Mouse (Mus musculus) large intestine, adult 2 months (tissue): ENCODE results near the gene Abi1. TPM values are rescaled to one million over a fixed set of nuclear protein-coding genes. Genes with fewer than 3 reads are reported as not detected.
A peak's percentile ranks its signal among the peaks of the same experiment; 100 is the strongest.
"Not testable (repeated sequence)": the region's sequence is repeated elsewhere in the genome, so short reads cannot be mapped to it uniquely, and the experiment has no call there.

Source experiments
- DNase-seq: peaks from one replicate; pipeline ENCODE4 v3.0.0-alpha.2; 2012; ENCODE audit warnings: low read depth, low spot score
- WGBS: fragments of 180-500 bp; shearing (Covaris S2); methylation state at CpG from one replicate; pipeline ENCODE4 v1.1.7; 2018; 5-methylcytosine and 5-hydroxymethylcytosine counted together
- polyA plus RNA-seq: library from polyadenylated mRNA; depleted of rRNA; stranded (reverse); fragments of >200 nt; gene quantifications from 2 replicates; pipeline ENCODE4 v1.2.3, GENCODE M21; 2012

The Abi1 gene
- polyA plus RNA-seq, 1 experiment = 80.1 TPM

DNA sequence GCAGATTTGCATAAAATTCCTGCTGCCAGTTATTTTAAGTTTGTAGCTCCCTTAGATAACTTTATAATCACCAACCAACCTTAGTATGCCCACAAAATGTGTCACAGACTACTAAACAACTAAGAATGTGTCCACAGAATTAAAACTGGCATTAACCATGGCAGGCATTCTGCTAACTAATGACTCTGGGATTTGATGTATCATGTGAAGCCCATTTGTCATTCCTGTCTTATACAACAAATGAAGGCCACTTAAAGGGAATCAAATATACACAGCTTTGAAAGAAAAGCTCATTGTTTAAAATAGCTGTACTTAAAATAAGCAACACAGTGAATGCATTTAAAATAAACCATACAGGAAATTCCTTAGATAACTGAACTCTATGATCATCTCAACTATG lies 44.0 kb downstream of the Abi1 start:
- DNase-seq = no peak

DNA sequence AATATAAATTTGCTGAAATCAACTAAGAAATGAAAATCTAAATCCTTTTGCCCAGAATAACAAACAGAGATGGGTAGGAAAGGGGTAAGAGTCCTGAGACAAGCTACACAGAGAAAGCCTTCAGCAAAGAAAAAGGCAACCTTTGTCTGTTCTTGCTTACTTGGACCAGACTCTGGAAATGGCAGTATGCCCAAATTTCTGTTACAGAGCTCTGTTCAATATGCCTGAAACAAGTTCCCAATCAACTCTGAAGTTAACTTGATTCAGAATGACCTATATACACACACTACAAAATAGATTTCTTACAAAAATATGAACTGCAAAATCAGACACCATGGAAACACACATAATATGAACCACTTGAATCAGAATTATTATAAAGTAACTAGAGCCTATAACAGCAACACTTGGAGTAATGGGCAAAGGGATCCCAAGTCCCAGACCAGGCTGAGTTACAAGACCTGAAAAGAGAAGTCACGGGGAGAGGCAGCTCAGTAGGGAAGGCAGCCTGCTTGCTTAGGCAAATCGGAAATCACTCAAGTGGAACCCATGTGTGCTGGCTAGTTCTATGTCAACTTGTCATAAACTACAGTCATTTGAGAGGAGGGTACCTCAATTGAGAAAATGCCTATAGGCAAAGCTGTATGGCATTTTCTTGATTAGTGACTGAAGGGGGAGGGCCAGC lies 53.9 kb downstream of the Abi1 start:
- 79% methylated on average over 2 of the region's 2 CpGs for WGBS
- no peak for DNase-seq

DNA sequence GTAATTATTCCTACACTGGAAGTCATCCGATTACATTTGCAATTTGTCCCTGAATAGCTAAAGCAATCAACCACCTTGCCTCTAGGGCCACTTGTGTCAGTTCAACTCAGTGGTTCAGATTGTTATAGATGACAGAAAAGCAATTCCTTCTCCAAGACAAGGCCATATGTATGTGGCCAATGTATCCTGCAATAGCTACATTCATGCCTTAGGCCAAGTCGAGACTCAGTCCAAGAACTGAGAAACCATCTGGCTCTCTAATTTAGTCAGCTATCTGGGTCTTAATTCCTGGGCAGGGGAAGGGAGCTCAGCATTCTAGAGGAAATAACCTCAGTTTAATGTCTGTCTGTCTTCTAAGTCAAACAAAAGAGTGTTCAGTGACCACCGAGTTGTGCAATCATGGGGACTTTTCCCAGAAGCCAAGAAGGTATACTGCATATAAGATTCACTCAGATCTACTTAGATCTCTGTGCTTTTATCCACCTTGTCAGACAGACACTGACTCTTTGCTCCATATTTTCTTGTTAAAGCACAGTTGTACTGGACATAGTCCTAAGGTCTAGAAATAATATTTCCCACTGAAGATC lies 62.6 kb downstream of the Abi1 start:
- WGBS = 47% methylated on average over 3 of the region's 3 CpGs
- no peak for DNase-seq

DNA sequence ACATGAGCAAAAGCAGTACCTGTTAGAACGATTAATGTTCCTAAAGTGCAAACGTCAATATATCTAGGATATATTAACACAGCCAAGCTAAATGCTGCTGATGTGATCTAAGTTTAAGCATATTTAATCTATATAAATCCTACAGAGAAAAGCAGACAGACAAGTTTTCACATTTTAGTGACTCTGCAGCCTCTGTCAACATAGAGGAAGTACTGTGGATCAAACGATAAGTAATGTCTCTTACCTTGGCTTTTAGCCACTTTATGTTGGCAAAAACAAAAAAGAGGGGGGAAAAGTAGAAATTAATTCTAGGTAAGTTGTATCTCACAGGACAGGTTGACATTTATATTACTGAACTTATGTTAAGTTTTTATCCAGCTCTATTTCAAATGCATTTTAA lies 77.1 kb downstream of the Abi1 start:
- WGBS = 43% methylated on average over 3 of the region's 3 CpGs
- no peak for DNase-seq

DNA sequence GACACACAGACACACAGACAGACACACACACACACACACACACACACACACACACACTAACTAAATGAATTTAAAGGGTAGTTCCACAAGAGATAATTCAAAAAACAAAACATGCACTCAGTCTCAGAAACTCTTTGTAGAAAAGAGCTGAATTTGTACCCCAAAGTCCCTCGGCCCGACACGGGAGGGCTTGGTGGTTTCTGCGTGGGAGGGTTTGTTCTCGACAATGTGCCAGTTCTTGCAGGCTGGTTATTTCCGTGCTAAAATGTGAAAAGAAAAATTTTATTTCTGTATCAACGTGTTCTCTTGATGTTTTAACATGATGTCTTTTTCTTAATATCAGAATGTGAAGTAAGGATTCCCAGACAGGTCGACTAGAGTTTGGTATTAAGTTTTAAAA lies 77.8 kb downstream of the Abi1 start:
- no peak for DNase-seq

DNA sequence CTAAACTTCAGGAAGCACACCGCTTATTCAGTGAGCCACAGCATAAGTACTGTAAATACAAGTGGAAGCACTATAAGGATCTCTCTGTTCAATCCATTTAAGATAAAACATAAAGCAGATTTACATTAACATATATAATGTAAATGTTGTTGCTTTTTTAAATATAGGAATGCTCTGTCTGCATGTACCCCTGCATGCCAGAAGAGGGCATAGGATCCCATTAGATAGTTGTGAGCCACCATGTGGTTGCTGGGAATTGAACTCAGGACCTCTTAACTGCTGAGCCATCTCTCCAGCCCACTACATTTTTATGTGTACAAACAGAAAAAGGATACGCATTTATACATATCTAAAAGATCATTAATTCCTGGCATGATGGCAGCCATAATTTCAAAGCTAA lies 78.4 kb downstream of the Abi1 start:
- DNase-seq = no peak
- 99% methylated on average over 2 of the region's 2 CpGs for WGBS

More for the DNA sequence above, 77.8 kb downstream of the Abi1 start:
- WGBS = 94% methylated on average over 8 of the region's 8 CpGs

DNA sequence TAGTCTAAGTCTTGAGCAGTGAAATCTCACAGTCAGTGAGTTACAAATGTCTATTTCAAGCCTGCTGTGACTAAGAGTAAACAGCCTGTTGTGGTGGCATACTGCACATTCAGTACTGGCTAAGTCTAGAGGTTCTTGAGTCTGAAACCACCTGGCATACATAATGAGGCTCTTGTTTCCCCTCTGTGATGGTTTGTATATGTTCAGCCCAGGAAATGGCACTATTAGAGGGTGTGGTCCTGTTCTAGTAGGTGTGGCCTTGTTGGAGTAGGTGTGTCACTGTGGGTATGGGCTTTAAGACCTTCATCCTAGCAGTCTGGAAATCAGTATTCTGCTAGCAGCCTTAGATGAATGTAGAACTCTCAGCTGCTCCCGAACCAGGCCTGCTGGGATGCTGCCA lies 82.6 kb downstream of the Abi1 start:
- DNase-seq = peak; percentile 18
- 59% methylated on average over 1 of the region's 1 CpGs for WGBS

DNA sequence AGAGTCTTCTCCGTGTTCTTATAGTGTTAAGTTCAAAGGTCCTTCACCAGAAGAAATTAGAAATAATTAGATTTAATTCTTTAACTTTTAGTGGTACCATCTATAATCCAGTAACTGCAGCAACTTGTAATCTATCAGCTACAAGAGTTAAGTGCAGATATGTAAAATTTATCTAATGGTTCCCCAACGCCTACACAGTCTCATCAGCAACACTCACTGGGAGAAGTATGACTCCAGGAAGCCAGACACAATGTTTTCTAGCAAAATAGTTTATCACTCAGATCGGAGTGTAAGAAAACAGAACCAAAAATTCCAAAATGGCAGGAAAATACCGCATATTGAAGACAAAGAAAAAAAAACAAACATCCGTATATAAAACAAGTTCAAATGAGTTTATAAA lies 84.1 kb downstream of the Abi1 start:
- DNase-seq = no peak

DNA sequence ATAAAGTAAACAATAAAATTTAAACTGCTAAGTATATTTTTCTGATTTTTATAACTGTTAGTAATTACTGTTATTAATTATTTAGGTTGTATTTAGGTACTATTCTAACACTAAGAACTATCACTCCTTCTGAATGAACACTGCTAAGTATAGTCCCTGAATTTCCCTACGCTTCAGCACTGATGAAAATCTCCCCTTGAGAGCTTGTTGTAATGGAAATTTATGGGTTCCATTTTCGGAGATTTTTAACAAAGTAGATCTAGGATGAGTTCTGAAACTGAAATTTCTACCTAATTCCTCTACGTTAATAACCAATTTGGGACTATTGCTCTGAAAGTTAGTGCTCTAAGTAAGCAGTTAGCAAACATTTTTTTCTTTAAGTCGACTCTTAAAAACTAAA lies 85.8 kb downstream of the Abi1 start:
- 92% methylated on average over 4 of the region's 4 CpGs for WGBS
- DNase-seq = no peak

More for the DNA sequence above, 84.1 kb downstream of the Abi1 start:
- 94% methylated on average over 5 of the region's 5 CpGs for WGBS

DNA sequence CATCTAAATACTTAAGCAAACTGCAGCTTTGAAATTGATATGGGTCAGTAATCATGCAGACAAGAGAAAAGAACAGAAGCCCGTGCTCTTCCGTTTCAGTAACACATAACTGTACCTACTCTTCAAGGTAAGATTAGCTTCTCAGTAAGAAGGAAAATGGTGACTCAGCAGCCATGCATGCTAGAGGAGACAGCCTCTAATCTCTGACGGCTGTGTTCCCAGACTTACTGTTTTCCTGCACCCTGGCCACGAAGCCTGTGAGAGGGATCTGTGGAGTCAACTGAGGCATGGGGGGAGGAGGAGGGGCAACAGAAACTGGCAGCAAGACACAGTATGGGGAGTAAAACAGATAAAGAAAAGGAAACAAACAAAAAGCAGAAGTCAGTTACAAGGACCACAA lies 90.1 kb downstream of the Abi1 start:
- no peak for DNase-seq
- 67% methylated on average over 4 of the region's 4 CpGs for WGBS

DNA sequence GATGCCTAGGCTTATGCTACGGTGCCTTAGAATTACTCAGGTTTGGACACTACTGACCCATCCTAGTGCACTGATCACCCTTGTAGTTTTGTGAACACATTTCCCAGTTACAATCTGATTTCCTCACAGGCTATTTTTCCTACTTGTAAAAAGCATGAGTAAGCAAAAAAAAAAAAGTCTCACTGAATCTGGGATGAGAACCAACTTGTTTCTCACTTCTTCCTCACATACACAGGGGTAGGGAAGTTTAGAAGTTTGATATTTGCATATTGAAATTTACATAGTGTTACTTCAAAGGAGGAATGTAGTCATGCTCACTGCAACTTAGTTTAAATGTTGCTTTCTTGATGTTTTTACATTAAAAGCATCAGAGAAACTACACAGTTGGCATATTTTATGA lies 106.5 kb downstream of the Abi1 start:
- 86% methylated on average over 1 of the region's 1 CpGs for WGBS
- DNase-seq = no peak

DNA sequence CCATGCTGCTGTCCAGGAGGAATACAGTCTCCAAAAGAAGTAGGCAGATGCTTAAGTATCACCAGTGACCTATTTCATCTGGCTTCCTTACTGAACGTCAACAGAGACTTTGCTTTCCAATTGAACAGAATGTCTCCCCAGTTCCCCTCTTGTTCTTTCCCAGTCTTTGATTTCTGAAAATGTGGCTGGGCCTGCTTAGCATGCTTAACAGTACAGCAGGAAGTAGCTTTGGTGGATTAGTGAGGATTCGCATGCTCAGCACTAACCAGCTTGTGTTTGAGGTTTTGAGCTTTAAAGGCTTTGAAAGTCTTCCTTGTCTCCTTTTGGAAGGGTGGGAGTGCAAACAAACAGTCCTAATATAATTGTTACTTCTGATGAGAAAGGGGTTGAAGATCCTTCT lies 111.8 kb downstream of the Abi1 start:
- WGBS = 75% methylated on average over 2 of the region's 2 CpGs
- no peak for DNase-seq

DNA sequence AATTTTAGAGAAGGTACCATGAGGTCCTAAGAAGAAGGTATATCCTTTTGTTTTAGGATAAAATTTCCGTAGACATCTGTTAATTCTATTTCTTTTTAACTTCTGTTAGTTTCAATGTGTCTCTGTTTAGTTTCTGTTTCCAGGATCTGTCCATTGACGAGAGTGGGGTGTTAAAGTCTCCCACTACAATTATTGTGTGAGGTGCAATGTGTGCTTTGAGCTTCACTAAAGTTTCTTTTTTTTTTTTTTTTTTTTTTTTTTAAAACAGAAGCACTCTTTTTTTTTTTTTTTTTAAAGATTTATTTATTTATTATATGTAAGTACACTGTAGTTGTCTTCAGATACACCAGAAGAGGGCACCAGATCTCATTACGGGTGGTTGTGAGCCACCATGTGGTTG lies 114.1 kb downstream of the Abi1 start:
- 95% methylated on average over 3 of the region's 3 CpGs for WGBS

DNA sequence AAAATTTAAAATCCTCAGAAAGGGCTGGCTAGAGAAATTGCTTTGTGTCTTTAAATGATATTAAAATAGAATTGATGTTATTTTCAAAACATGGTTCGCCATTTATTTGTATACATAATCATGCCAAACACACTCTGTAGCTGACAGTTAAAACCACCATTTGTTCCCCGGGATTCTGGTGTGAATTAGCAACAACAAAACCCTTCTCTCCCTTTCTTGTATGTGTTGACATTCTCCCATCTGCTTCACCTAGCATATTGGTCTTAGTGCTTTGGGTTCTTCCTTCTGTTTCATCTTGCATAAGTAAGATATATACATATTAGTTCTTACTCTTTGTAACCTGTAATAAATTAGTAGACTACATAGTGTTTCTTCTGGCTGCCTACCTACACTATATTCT lies 121.4 kb downstream of the Abi1 start:
- DNase-seq = no peak

More for the DNA sequence above, 114.1 kb downstream of the Abi1 start:
- not testable (repeated sequence) for DNase-seq

DNA sequence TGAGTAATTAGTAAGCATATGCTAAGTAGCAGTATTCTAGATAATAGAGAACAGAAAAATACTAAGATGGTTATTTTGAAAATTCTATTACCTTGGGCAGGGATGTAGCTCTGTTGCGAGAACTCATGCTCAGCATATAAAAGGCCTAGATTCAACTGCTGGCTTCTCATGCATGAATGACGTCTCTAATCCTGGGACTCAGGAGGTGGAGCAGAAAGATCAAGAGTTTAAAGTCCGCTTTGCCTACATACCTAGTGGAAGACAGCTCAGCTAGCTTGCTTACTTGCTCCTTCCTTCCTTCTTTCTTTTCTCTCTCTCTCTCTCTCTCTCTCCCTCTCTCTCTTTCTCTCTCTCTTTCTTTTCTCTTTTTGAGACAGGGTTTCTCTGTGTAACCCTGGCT lies 125.6 kb downstream of the Abi1 start:
- WGBS = 60% methylated on average over 3 of the region's 3 CpGs

More for the DNA sequence above, 121.4 kb downstream of the Abi1 start:
- 84% methylated on average over 2 of the region's 2 CpGs for WGBS

DNA sequence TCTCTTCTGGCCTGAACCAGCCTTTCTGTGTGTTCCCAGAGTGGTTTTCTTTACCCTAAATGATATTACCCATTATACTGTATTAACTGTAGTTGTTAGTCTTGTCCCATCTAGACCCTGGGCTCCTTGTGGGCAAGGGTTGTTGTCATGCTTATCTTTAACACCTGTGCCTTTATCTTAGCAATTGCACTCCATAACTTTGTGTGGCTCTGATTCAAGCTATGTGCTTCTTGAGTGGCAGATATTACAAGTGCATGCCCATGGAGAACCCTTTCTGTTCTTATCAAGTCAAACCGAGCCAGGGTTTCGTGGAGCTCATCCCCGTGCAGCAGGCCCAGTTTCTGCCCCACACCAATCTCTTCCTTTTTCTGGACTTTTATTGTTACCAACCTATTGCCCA lies 136.1 kb downstream of the Abi1 start:
- 96% methylated on average over 3 of the region's 3 CpGs for WGBS
- DNase-seq = no peak

More for the DNA sequence above, 125.6 kb downstream of the Abi1 start:
- no peak for DNase-seq

DNA sequence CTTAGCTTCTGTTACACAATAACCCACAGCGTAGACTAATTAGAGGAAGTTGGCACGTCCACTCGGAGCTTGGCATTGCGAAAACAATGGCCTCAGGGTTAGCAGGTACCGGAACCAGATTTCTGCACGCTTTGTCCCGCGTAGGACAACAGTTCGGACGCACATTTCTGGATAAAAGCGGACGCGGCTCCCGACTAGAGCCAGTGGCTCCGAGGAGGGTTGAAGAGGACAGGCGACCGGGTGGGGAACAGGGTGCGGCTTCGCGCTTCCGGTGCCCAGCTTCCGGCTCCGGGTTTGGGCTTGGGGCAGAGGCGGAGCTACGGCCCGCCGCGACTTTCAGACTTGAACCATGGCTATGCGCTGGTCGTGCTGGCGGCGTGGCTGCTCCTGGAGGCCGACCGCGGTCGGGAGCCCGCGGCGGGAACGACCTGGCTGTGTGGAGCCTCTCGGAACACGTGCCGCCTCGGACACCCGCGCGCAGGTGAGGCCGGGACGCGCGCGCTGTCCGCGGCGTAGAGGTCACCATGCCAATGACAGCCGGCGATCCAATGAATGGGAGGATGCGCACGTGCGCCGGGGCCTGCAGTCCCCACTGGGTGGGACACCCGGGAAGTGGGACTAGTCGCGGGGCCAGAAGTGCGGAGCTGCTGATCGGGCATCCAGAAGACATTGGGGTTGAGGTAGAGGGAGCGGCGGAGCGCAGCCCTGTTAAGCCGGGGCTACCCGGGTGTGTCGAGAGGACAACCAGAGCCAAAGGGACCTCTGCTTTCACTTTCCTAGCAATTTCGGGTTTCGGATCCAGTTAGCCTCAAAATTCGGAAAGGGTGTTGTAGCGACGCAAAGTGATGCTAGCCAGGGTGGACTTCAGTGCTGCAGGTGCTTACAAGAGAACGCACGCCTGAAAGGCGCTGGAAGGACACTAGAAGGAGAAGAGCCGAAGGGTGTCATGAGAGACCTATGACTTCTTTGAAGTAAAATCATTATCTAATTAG lies 144.5 kb downstream of the Abi1 start, which contains the start of gene Pdss1:
Gene Pdss1 (plus strand): TSS at position 241 of the 992 bp plus-strand sequence.
- WGBS = under 1% methylated on average over 81 of the region's 81 CpGs
- peak; percentile 87 for DNase-seq

DNA sequence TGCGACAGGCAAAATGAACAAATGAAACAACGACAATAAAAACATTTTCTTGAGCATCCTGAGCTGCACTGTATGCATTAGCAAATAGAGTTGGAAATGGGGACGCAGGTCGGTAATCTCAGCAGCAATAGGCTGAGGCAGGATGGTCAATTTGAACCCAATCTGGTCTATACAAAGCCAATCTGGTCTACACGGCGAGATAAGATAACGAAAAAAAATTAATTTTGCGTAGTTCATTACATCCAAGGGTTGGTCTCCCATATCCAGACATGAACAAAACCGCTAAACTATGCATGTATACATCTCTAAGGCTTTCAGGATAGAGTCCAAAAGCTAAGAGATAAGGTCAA lies 145.1 kb downstream of the Abi1 start:
- WGBS = 8% methylated on average over 9 of the region's 9 CpGs
- DNase-seq = no peak
